Mouse (Mus musculus) neural tube, embryonic 12.5 days (tissue): ENCODE data around the gene Tmem274. TPM values are rescaled to one million over a fixed set of nuclear protein-coding genes. Genes with fewer than 3 reads are reported as not detected.

ENCODE experiments used
- ATAC-seq: fragments of 200-750 bp; cut with Nextera tagmentation; 2 replicates; pipeline ENCODE4 v1.8.0; 2017; ENCODE audit warnings: low read depth, mild to moderate bottlenecking, moderate TSS enrichment, moderate library complexity; ENCODE audit not compliant: low FRiP score
- H3K27ac ChIP-seq: fragments of 300-500 bp; sonication (generic); 2 replicates; pipeline ENCODE4 v1.5.1; 2016
- H3K27me3 ChIP-seq: fragments of 300-500 bp; sonication (generic); replicated peaks from 2 replicates; pipeline ENCODE4 v1.6.1; 2016; ENCODE audit warnings: mild to moderate bottlenecking
- H3K36me3 ChIP-seq: fragments of 300-500 bp; sonication (generic); 2 replicates; pipeline ENCODE4 v1.6.1; 2016; ENCODE audit warnings: mild to moderate bottlenecking
- H3K4me1 ChIP-seq: fragments of 300-500 bp; sonication (generic); 2 replicates; pipeline ENCODE4 v1.6.1; 2016
- H3K4me2 ChIP-seq: fragments of 300-500 bp; sonication (generic); replicated peaks from 2 replicates; pipeline ENCODE4 v1.6.1; 2016; ENCODE audit warnings: mild to moderate bottlenecking
- H3K4me3 ChIP-seq: fragments of 300-500 bp; sonication (generic); 2 replicates; pipeline ENCODE4 v1.5.1; 2016
- H3K9ac ChIP-seq: fragments of 300-500 bp; sonication (generic); 2 replicates; pipeline ENCODE4 v1.6.1; 2016; ENCODE audit warnings: mild to moderate bottlenecking
- H3K9me3 ChIP-seq: fragments of 300-500 bp; sonication (generic); 2 replicates; pipeline ENCODE4 v1.6.1; 2016; ENCODE audit warnings: mild to moderate bottlenecking
- WGBS: fragments of 180-500 bp; shearing (Covaris S2); methylation state at CpG from one replicate; pipeline ENCODE4 v1.1.7; 2016; 5-methylcytosine and 5-hydroxymethylcytosine counted together
- polyA plus RNA-seq: library from polyadenylated mRNA; unstranded; fragments of >200 nt; fragmentation: Nextera tagmentation; extraction: Ambion mirVana; gene quantifications from 2 replicates; pipeline ENCODE4 v1.2.1, GENCODE M21; 2016

Gene Tmem274
- polyA plus RNA-seq, 1 experiment from 2014 or later, result 0.67 TPM

DNA sequence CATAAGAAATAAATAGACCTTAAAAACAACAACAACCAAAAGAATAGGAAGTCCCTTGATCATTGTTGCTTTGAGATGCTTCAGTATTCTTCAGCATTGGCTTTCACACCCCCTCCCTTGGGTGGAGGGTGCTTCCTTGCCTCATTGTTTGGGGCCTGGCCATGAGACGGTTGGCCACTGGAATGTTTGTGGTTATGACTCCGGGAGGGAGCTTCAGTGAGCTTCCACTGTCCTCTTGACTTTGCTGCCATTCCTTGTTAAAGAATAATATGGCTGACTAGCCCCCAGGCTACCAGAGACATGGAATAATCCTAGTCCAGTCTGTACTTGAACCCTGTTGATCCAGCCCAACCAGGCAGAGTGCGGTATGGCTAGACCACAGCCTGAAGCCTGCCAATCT, 29.7 kb downstream of the Tmem274 start:
- no peak for ATAC-seq
- no peaks in the 10 kb centered on the region for H3K9me3 ChIP-seq
- peaks cover 3% of the 10 kb centered on the region; the same call in 1 of the 2 replicates for H3K36me3 ChIP-seq
- no peak overlapping the region for H3K4me3 ChIP-seq
- no peaks in the 10 kb centered on the region for H3K27me3 ChIP-seq
- no peak overlapping the region for H3K27ac ChIP-seq
- H3K9ac ChIP-seq, result no peak overlapping the region
- H3K4me1 ChIP-seq, result 0 out of 2 replicates have a peak, but pooled peaks cover 4% of the 10 kb centered on the region
- WGBS, result 85% methylated on average over 3 of the region's 3 CpGs
- H3K4me2 ChIP-seq, result no peak overlapping the region

DNA sequence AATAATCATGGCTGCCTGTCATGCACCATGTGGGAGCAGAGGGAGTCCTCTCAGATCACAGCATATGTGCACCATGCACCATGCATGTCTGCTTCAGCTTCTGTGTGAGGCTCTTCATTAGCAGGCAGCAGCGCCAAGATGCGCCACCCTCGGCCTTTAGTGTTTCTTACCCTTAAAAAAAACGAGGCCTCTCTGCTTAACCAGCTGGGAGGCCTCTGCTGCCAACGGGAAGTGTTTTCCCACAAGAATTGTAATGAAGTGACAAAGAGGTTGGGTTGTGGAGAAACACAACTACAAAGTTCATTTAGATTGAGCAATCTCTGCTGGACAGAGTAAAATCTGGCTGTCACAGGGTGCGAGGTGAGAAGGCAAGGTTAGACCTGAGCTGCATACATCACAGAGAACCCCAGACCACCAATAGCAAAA, 34.1 kb downstream of the Tmem274 start:
- ATAC-seq, result no peak
- WGBS, result 51% methylated on average over 6 of the region's 6 CpGs
- H3K9ac ChIP-seq, result no peak overlapping the region
- no peak overlapping the region for H3K4me3 ChIP-seq
- H3K4me2 ChIP-seq, result no peak overlapping the region
- H3K27me3 ChIP-seq, result no peaks in the 10 kb centered on the region
- H3K27ac ChIP-seq, result no peak overlapping the region
- no peaks in the 10 kb centered on the region for H3K9me3 ChIP-seq
- 0 out of 2 replicates have a peak, but pooled peaks cover 4% of the 10 kb centered on the region for H3K4me1 ChIP-seq
- no peaks in the 10 kb centered on the region for H3K36me3 ChIP-seq

DNA sequence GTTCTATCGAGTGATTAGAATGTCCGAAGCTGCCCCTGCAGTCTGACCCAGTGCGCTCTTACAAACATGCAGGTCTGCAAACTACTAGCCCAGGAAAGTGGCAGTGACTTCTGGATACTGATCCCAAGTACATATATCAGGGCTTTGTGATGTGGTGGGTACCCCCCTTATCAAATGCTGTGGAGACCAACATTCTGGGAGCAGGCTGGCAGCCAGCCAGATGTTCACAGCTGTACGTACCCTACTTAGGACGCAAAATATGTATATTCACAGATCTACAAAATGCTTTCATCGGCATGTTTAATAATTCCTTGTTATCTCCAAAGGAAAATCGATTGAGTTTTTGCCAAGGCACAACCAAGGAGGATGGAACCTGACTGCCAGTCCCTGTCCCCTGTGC, 34.9 kb downstream of the Tmem274 start:
- H3K9ac ChIP-seq, result no peak overlapping the region
- 92% methylated on average over 7 of the region's 7 CpGs for WGBS
- 0 out of 2 replicates have a peak, but pooled peaks cover 4% of the 10 kb centered on the region for H3K4me1 ChIP-seq
- ATAC-seq, result no peak
- H3K4me2 ChIP-seq, result no peak overlapping the region
- H3K27ac ChIP-seq, result no peak overlapping the region
- H3K27me3 ChIP-seq, result no peaks in the 10 kb centered on the region
- H3K4me3 ChIP-seq, result no peak overlapping the region
- no peaks in the 10 kb centered on the region for H3K9me3 ChIP-seq
- H3K36me3 ChIP-seq, result no peaks in the 10 kb centered on the region

DNA sequence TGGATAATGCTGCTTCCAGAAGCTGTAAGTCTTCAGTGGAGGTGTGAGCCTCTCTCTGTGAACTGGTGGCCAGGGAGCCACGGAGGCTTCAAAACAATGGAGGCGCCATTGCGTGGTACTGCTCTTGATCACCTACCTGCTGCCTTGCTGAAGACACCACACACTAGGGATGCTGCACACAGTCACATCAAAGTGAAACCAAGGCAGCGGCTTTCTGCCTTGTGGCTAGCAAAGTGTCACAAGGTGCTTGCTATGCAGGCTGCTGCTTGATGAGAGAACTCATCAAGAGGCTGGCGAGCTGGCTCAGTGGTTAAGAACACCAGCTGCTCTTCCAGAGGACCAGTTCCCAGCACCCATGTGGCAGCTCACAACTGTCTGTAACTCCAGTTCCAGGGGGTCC, 38.5 kb downstream of the Tmem274 start:
- no peak overlapping the region for H3K4me3 ChIP-seq
- H3K4me2 ChIP-seq, result no peak overlapping the region
- no peaks in the 10 kb centered on the region for H3K9me3 ChIP-seq
- H3K27me3 ChIP-seq, result no peaks in the 10 kb centered on the region
- no peak for ATAC-seq
- H3K36me3 ChIP-seq, result no peaks in the 10 kb centered on the region
- WGBS, result 90% methylated on average over 5 of the region's 5 CpGs
- no peak overlapping the region for H3K9ac ChIP-seq
- H3K4me1 ChIP-seq, result peaks cover 19% of the 10 kb centered on the region
- H3K27ac ChIP-seq, result no peak overlapping the region

DNA sequence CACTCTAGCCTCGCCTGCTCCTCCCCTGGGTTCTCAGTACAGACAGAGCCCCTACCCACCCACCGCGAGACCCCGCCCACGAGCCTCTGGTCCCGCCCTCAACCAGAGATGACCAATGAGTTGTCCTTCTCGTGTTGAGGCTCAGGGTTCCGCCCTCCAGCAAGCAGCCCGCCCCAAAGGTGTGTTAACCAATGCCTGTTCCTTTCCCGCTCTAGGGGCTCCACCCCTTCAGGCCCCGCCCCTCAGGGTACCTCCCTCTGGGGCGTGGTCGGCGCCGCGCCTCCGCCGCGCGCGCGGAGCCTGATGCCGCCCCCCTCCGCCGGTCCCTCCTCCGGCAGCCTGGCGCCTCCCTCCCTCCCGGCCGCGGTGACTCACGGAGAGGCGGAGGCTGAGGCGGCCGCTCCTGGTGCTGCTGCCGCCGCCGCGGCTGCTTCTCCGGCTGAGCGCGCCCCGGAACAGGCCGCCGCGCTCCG, 40.7 kb downstream of the Tmem274 start, which contains the start of gene Ctnnbip1:
Gene Ctnnbip1 (plus strand): TSS at position 369 of the 473 bp plus-strand sequence.
- H3K27ac ChIP-seq, result no peak within 1 kb of the TSS
- H3K9ac ChIP-seq, result peak within 1 kb of the TSS; percentile 90
- H3K4me1 ChIP-seq, result peaks cover 15% of the 10 kb centered on the region
- ATAC-seq, result peak; percentile 99
- no peaks in the 10 kb centered on the region for H3K27me3 ChIP-seq
- peak within 1 kb of the TSS; percentile 88 for H3K4me3 ChIP-seq
- WGBS, result under 1% methylated on average over 46 of the region's 46 CpGs
- peak within 1 kb of the TSS; percentile 82 for H3K4me2 ChIP-seq
- no peaks in the 10 kb centered on the region for H3K36me3 ChIP-seq
- H3K9me3 ChIP-seq, result no peaks in the 10 kb centered on the region

DNA sequence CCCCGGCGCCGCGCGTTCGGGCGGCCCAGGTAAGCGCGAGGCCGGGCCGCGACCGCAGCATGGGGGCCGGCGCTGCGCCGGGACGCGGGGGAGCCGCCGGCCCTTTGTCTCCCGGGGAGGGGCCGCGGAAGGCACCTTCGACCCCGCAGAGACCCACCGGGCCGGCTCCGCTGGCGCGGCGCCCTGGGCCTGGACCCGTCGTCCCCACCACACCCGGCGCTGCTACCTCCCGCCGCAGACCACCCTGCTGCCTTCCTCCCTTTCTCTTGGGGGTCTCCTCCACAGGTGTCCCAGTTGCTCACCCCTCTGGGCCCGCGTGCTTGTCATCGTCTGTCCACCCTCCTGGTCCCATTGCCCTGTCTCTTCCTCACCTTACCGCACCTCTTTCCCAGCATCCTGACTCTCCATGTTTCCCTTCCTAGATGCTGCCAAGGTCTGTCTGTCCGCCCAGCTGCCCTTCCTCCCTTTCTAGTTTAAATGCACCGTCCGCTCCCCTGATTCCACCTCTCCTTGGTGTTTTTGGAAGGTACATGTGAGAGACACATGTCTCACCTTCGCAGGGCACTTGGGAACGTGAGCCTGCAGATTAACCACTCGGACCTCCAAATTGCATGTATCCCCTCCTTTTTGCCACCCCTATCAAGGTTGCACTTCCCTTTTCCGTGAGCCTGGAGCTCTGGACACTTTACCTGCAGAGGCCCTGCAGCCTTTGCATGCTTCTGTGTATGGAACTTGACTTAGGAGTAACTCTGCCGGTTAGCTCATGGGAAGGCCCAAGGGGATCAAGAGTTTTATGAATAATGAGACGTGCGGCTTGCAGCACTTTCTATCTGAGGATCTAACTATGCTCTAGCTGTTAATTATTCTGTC, 41.4 kb downstream of the Tmem274 start:
- peak; percentile 61 for ATAC-seq
- WGBS, result 5% methylated on average over 32 of the region's 52 CpGs
- no peak overlapping the region for H3K27ac ChIP-seq

DNA sequence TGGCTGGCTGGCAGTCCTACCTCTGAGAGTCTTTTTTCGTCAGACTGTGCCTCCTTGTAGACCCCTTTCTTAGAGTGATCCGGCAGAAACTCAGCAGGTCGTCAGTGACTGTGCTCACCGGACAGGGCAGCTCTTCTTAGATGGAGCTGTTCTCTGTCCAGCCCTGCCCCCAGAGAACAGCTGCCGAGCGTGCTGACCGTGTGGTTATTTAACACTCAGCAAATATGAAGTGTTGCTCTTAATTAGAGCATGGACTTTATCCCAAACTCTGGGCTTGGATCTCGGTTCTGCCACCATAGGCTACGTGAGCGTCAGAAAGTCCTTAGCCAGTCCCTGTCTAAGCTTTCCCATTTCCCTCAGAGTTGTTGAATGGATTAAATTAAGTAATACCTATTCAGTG, 44.1 kb downstream of the Tmem274 start:
- H3K4me1 ChIP-seq, result peaks cover 18% of the 10 kb centered on the region
- ATAC-seq, result no peak
- H3K36me3 ChIP-seq, result no peaks in the 10 kb centered on the region
- H3K4me2 ChIP-seq, result no peak overlapping the region
- H3K9ac ChIP-seq, result no peak overlapping the region
- no peaks in the 10 kb centered on the region for H3K27me3 ChIP-seq
- no peak overlapping the region for H3K27ac ChIP-seq
- WGBS, result 80% methylated on average over 10 of the region's 10 CpGs
- no peak overlapping the region for H3K4me3 ChIP-seq
- no peaks in the 10 kb centered on the region for H3K9me3 ChIP-seq

More for the DNA sequence above, 41.4 kb downstream of the Tmem274 start:
- Histone ChIP-seq H3K9ac (peak overlapping the region; percentile 90), H3K27me3 (no peaks in the 10 kb centered on the region), H3K4me2 (peak overlapping the region; percentile 82), H3K9me3 (no peaks in the 10 kb centered on the region), H3K36me3 (no peaks in the 10 kb centered on the region), H3K4me3 (peak overlapping the region; percentile 88), H3K4me1 (peaks cover 15% of the 10 kb centered on the region)

DNA sequence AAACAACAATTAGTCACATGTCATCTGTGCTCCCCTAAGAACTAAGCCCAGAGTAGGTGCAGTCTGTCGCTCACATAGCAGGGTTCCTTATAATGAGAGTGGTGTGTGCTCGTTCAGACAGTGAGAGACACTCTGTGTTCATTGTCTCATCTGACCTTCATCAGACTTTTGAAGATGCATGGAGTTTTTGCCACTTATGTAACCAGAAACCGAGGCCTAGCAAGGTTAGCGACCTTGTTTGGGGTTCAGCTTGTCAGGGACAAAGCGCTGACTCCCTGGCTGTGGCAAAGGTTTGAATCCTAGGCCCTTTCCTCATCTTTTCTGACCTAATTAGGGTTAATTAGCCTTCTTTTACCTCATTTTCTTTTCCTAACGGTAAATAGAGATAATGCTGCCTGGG, 46.8 kb downstream of the Tmem274 start:
- no peak overlapping the region for H3K4me2 ChIP-seq
- H3K36me3 ChIP-seq, result no peaks in the 10 kb centered on the region
- 83% methylated on average over 6 of the region's 6 CpGs for WGBS
- H3K9me3 ChIP-seq, result no peaks in the 10 kb centered on the region
- H3K4me3 ChIP-seq, result no peak overlapping the region
- no peak overlapping the region for H3K9ac ChIP-seq
- H3K4me1 ChIP-seq, result peaks cover 21% of the 10 kb centered on the region
- H3K27ac ChIP-seq, result no peak overlapping the region
- ATAC-seq, result no peak
- no peaks in the 10 kb centered on the region for H3K27me3 ChIP-seq

DNA sequence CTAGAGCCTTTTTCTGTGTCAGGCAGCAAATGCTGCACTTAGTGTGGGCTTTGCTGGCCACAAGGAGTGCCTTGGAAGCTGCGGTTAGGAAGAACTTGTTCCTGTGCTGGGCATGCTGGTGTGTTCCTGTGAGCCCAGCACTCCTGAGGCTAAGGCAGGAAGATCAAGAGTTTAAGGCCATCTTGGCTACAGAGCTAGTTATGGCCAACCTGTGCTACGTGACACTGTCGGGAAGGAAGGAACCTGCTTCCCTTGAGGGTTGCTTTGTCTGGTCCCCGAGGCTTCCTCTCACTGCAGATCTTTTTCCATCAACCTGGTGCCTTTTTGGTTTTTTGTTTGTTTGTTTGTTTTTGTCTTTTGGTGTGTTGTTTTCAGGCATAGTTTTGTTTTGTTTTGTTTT, 48.0 kb downstream of the Tmem274 start:
- Histone ChIP-seq H3K9ac (no peak overlapping the region), H3K9me3 (no peaks in the 10 kb centered on the region), H3K4me1 (peaks cover 21% of the 10 kb centered on the region), H3K36me3 (no peaks in the 10 kb centered on the region), H3K27me3 (no peaks in the 10 kb centered on the region), H3K4me2 (no peak overlapping the region), H3K4me3 (no peak overlapping the region), H3K27ac (no peak overlapping the region)
- 89% methylated on average over 4 of the region's 4 CpGs for WGBS
- ATAC-seq, result no peak

DNA sequence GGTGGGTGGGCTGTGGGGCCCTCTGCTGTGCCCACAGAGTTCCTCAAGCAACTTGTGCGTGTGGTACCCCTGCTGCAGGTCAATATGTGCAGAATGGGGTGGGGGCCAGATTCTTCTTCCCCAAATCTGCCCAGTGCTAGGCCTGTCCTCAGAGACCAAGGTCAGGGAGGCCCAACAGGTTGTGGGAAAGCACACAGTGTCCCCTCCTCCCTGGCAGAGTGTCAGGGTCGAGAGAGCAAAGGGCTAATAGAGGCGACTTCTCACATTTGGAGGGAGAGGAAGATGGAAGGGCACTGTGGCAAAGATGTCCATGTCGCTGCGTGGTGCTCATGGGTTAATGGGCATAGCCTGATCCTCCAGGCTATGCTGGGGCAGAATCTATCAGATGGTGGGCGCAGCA, 48.6 kb downstream of the Tmem274 start:
- no peaks in the 10 kb centered on the region for H3K27me3 ChIP-seq
- H3K4me1 ChIP-seq, result peaks cover 18% of the 10 kb centered on the region
- H3K4me2 ChIP-seq, result no peak overlapping the region
- no peaks in the 10 kb centered on the region for H3K36me3 ChIP-seq
- H3K9me3 ChIP-seq, result no peaks in the 10 kb centered on the region
- H3K9ac ChIP-seq, result no peak overlapping the region
- WGBS, result 74% methylated on average over 6 of the region's 6 CpGs
- no peak overlapping the region for H3K4me3 ChIP-seq
- no peak for ATAC-seq
- no peak overlapping the region for H3K27ac ChIP-seq

DNA sequence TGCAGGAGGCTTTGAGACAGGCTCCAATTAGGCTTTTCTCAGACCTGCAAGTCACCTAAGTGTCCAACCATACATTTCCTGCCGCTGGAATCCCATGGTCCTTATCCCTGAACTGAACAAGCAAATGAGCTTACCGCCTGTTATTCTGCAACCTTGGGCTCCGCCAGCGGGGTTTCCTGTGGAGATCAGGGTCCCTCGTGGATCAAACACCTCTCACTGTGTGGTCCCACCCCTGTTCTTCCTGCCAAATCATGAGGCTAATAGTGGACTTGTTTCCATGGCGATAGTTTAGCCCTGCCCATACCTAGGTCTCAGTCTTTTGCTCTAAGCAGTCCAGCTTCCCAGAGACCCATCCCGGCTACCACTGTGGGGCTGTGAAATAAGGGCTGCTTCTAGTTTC, 49.2 kb downstream of the Tmem274 start:
- H3K27me3 ChIP-seq, result no peaks in the 10 kb centered on the region
- WGBS, result 33% methylated on average over 7 of the region's 7 CpGs
- H3K9ac ChIP-seq, result no peak overlapping the region
- H3K9me3 ChIP-seq, result no peaks in the 10 kb centered on the region
- H3K4me3 ChIP-seq, result no peak overlapping the region
- H3K27ac ChIP-seq, result no peak overlapping the region
- H3K36me3 ChIP-seq, result no peaks in the 10 kb centered on the region
- H3K4me1 ChIP-seq, result peaks cover 18% of the 10 kb centered on the region
- H3K4me2 ChIP-seq, result no peak overlapping the region
- no peak for ATAC-seq

DNA sequence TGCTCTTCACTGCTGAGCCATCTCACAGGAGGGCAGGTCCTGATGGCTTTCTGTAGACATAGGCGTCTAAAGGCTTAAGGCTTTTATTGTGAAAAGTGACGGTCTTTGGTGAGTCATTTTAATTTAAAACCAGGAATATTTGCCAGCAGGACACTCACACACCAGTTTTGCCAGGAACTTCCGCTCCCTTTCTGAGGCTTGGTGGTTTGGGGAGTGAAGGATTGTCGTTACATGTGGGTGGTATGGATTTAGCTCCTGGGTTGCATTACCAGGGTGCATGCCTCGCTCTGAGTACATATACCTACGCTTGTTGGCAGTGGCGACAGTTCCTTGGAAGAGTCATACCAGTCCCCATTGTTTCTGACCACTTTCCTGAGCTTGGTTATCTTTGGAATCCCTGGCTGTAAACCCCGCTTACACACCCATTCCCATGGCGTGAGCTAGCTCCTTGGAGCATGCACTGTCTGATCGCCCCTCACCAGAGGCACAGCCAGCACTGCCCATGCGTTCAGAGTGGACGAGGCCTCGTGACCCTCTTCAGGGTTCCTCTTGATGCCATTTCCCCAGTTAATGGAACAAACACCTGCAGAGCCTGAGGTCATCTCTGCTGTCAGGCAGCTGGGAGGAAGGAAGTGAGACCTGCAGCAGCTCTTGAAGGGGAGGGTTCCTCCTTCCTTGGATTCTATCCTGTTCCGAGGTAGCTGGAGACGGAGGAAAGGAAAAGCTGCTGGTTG, 50.6 kb downstream of the Tmem274 start:
- H3K36me3 ChIP-seq, result no peaks in the 10 kb centered on the region

More for the DNA sequence above, 50.6 kb downstream of the Tmem274 start:
- Histone ChIP-seq H3K27me3 (no peaks in the 10 kb centered on the region), H3K4me1 (peaks cover 18% of the 10 kb centered on the region), H3K27ac (no peak overlapping the region), H3K9ac (no peak overlapping the region), H3K9me3 (no peaks in the 10 kb centered on the region), H3K4me2 (no peak overlapping the region), H3K4me3 (no peak overlapping the region)
- no peak for ATAC-seq
- 77% methylated on average over 15 of the region's 15 CpGs for WGBS
